Mouse (Mus musculus) spleen, adult 2 months (tissue): ENCODE data around the gene Amt.

ENCODE experiments used
- CTCF ChIP-seq: fragments of 200-500 bp; IDR thresholded peaks from 2 replicates; pipeline ENCODE4 v1.5.1; 2011; ENCODE audit warnings: mild to moderate bottlenecking, inconsistent platforms; ENCODE audit not compliant: insufficient read depth, insufficient read length, insufficient replicate concordance; ENCODE audit errors: extremely low read depth
- POLR2A ChIP-seq: fragments of 200-500 bp; IDR thresholded peaks from 2 replicates; pipeline ENCODE4 v1.6.1; 2011; ENCODE audit warnings: low read depth, low read length, inconsistent platforms

DNA sequence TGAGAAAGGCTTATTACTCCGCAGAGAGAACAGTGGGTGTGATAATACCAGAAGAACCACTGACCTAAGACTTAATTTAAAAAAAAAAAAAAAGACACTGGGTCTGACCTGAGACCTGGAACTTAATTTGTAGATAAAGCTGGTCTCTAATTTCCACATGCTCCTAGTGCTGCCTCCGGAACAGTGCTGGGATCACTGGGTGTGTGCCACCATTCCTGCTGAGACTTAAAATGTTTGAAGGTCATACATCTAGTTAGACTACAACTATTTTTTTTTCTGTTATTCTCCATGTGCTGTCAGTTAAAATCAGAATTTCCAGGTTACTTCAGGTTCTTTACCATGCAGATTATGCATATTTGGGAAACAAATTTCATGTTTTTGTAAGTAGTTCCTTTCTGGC is 11.5 kb downstream of the Amt start:
- TF ChIP-seq CTCF: no peak
- no peak for TF ChIP-seq POLR2A
